Mouse (Mus musculus) lung, postnatal 0 days (tissue): ENCODE results near the gene Anks6.
A peak's percentile ranks its signal among the peaks of the same experiment; 100 is the strongest.

ENCODE experiments used
- CTCF ChIP-seq: IDR thresholded peaks from 2 replicates; pipeline ENCODE4 v1.5.1; 2016; ENCODE audit warnings: antibody characterized with exemption, mild to moderate bottlenecking
- EP300 ChIP-seq: IDR thresholded peaks from 2 replicates; pipeline ENCODE4 v1.6.1; 2016; ENCODE audit warnings: antibody characterized with exemption, mild to moderate bottlenecking, control low read depth

DNA sequence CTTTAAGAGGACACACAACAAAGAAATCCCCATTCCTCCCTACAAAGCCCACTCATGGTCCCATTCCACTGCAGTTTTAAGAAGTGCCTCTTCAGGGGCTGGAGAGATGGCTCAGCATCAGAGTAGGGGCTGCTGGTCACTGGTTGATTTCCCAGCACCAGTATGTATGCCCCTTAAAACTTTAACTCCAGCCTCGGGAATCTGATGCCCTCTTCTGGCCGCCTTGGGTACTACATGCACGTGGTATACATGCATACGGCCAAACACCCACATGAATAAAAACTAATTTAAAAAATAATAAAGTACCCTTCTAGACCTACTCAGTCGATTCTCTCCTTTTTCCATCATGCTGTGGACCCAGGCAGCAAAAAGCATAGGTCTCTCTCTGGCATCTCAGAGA is 36.7 kb downstream of the Anks6 start:
- TF ChIP-seq CTCF (peak; percentile 80), EP300 (no peak)
